10 mouse cellular contexts compared by ENCODE assay signal in the genomic region with DNA sequence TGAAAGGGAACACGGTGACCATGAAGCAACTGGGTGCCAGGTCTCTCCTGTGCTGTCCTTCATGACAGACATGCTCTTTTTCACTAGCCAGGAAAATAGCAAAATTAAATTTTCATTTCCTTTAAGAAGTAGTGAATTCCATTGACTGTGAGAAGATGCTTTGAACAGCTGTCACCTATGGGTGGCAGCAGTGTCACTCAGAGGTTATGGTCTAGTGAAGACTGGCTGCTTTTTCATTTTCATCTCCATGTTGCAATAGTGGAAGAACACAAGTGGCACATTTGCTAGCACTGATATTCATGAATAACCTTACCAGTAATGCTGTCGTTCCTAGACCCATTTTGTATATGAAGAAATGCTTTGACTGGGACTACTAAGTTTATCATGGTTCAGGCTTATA. TPM values are rescaled to one million over a fixed set of nuclear protein-coding genes. Genes with fewer than 3 reads are reported as not detected.
DNase-seq lines count a peak whose midpoint lies in the region; TF ChIP-seq lines count a peak whose summit lies in the region.
"Had no signal": no experiment of that assay in that cellular context is flagged by ENCODE, and none has a peak within 500 bp of the region (broad histone marks: within the 10 kb centered on the region; RNA-seq: fewer than 3 reads in every experiment).

No protein-coding gene starts in this region.

- H3K9ac ChIP-seq in heart, adult 2 months (ENCODE audit: low read depth, low read length), result no peak overlapping the region
- H3K9ac ChIP-seq: lung, embryonic 15.5 days had no signal

- no peaks in the 10 kb centered on the region; the same call in 1 of the 2 replicates for H3K4me1 ChIP-seq in heart, adult 2 months (ENCODE audit: control insufficient read depth, insufficient read depth, low read length)
- H3K4me1 ChIP-seq: lung, embryonic 15.5 days had no signal

- H3K27ac ChIP-seq in heart, adult 2 months, result no peak overlapping the region
- H3K27ac ChIP-seq: lung, embryonic 15.5 days had no signal

- intact Hi-C loops in heart, adult 2 months (cut with DNase I), result loop anchor here (5.0 kb wide), 2 partner anchors 34 to 224 kb away; no protein-coding TSS in a partner anchor
- intact Hi-C loops in left cerebral cortex, postnatal 4 days (cut with DNase I), result no loop called here

- no peak for TF ChIP-seq EP300 in heart, adult 2 months (IDR thresholded peaks at IDR 0.05; ENCODE audit: insufficient read depth, low read depth, low read length)

- WGBS in heart, adult 2 months, result 66% methylated on average over 2 of the region's 2 CpGs

- peak; percentile 70 for TF ChIP-seq CTCF in heart, adult 2 months (IDR thresholded peaks at IDR 0.05)

- no peak overlapping the region for H3K4me3 ChIP-seq in heart, adult 2 months
- H3K4me3 ChIP-seq: lung, embryonic 15.5 days had no signal

- no peak for DNase-seq in heart, adult 2 months
- no peak for DNase-seq in heart, adult 11 months
- DNase-seq in 3T3-L1 (ENCODE audit: low read depth, low spot score) (peak; percentile 49), MN1 (ENCODE audit: low spot score) (no peak)
- peak; percentile 45 for DNase-seq in T-cell, adult 2 months (ENCODE audit: low spot score)
- peak; percentile 38 for DNase-seq in lung, postnatal 25 days (ENCODE audit: low spot score)
- DNase-seq in heart, adult 8-10 months (ENCODE audit: low spot score), result no peak
- DNase-seq in left cerebral cortex, postnatal 4 days, result no peak
- DNase-seq: cerebellum, adult 2 months had no signal

- H3K36me3 ChIP-seq in heart, adult 2 months (ENCODE audit: control insufficient read depth, insufficient read depth, low read length), result no peaks in the 10 kb centered on the region; the same call in 1 of the 2 replicates
- H3K36me3 ChIP-seq: lung, embryonic 15.5 days had no signal

- TF ChIP-seq POLR2A in heart, adult 2 months (IDR thresholded peaks at IDR 0.05; ENCODE audit: insufficient read depth, low read depth, low read length), result no peak

- no peaks in the 10 kb centered on the region for H3K27me3 ChIP-seq in heart, adult 2 months (ENCODE audit: control insufficient read depth, insufficient read depth, low read length)
- H3K27me3 ChIP-seq: lung, embryonic 15.5 days had no signal

- no peaks in the 10 kb centered on the region for H3K79me2 ChIP-seq in heart, adult 2 months (replicated peaks; ENCODE audit: control insufficient read depth, insufficient read depth, low read length)

RNA-seq across cellular contexts. Expression of a gene that starts 12.3 kb away (rescaled TPM):
- not detected for total RNA-seq in heart, adult 2 months (2021)
- polyA plus RNA-seq in heart, adult 2 months (2012; rRNA removed), result 0.09 and 1.2 TPM in 2 replicates
- under 1 TPM in 3 of 4 experiments, not detected in 1; 0.16 to 0.25 (median 0.19) TPM for total RNA-seq in heart, adult 8-10 months (2022)
- total RNA-seq in left cerebral cortex, postnatal 4 days (2021), result under 1 TPM; 0.30 to 0.42 TPM
- polyA plus RNA-seq: cerebellum, adult 2 months had no signal

Comparison
In these comparisons a context has a peak if more than half of its experiments do, and no peak if none do; other contexts are left out.
1. DNase-seq: peak in 3T3-L1 (single experiment), T-cell, adult 2 months (single experiment) and lung, postnatal 25 days (single experiment); none in heart, adult 2 months (0 of 2), heart, adult 11 months (single experiment), MN1 (single experiment), heart, adult 8-10 months (single experiment) and left cerebral cortex, postnatal 4 days (single experiment).